ENCODE assay signal across 14 mouse cellular contexts in genomic region chr2:181154831-181155415, GRCm38 (mm10). TPM values are rescaled to one million over a fixed set of nuclear protein-coding genes. Genes with fewer than 3 reads are reported as not detected.
DNase-seq lines count a peak whose midpoint lies in the region; ATAC-seq and TF ChIP-seq lines count a peak whose summit lies in the region.
"Had no signal": no experiment of that assay in that cellular context is flagged by ENCODE, and none has a peak within 500 bp of the region (broad histone marks: within the 10 kb centered on the region; RNA-seq: fewer than 3 reads in every experiment).

No protein-coding gene starts in this region.

- peak overlapping the region; percentile 80; the same call in 1 of the 2 replicates for H3K9ac ChIP-seq in hindbrain, embryonic 15.5 days
- H3K9ac ChIP-seq in midbrain, postnatal 0 days (replicated peaks; ENCODE audit: low read length, poor library complexity, severe bottlenecking) = peak overlapping the region; percentile 36; the same call in 1 of the 2 replicates

- no peak for ATAC-seq in cerebellum, adult (ENCODE audit: insufficient number of reproducible peaks, low FRiP score, low TSS enrichment)
- no peak for ATAC-seq in hindbrain, embryonic 15.5 days (ENCODE audit: low FRiP score, low read depth)
- no peak for ATAC-seq in midbrain, postnatal 0 days (ENCODE audit: low FRiP score)

- TF ChIP-seq POLR2A in cerebellum, adult 2 months (IDR thresholded peaks at IDR 0.05; ENCODE audit: borderline replicate concordance, insufficient read depth, low read length) = no peak

- TF ChIP-seq CTCF in cerebellum, adult 2 months (IDR thresholded peaks at IDR 0.05; ENCODE audit: borderline replicate concordance, insufficient read depth, low read depth, low read length) = no peak
- no peak for TF ChIP-seq CTCF in midbrain, postnatal 0 days (IDR thresholded peaks at IDR 0.05)

- WGBS in cerebellum, adult 2 months = 21% methylated on average over 8 of the region's 8 CpGs
- 79% methylated on average over 8 of the region's 8 CpGs for WGBS in hindbrain, embryonic 15.5 days
- 89% methylated on average over 8 of the region's 8 CpGs for WGBS in hindbrain, embryonic 10.5 days
- 85% methylated on average over 8 of the region's 8 CpGs for WGBS in midbrain, postnatal 0 days

- peaks cover 21% of the 10 kb centered on the region for H3K36me3 ChIP-seq in hindbrain, embryonic 15.5 days
- H3K36me3 ChIP-seq in hindbrain, embryonic 10.5 days = no peaks in the 10 kb centered on the region
- peaks cover 31% of the 10 kb centered on the region for H3K36me3 ChIP-seq in midbrain, postnatal 0 days (ENCODE audit: insufficient read depth, low read length)

- peaks cover 47% of the 10 kb centered on the region for H3K4me1 ChIP-seq in cerebellum, adult 2 months (ENCODE audit: control insufficient read depth, insufficient read depth, low read length)
- peaks cover 52% of the 10 kb centered on the region for H3K4me1 ChIP-seq in hindbrain, embryonic 15.5 days (replicated peaks)
- H3K4me1 ChIP-seq in hindbrain, embryonic 10.5 days (replicated peaks) = peaks cover 28% of the 10 kb centered on the region
- peaks cover 39% of the 10 kb centered on the region for H3K4me1 ChIP-seq in midbrain, postnatal 0 days (ENCODE audit: insufficient read depth, low read length)

- peak overlapping the region; percentile 90 for H3K4me3 ChIP-seq in cerebellum, adult 2 months (replicated peaks; ENCODE audit: insufficient read depth, low read depth, low read length)
- peak overlapping the region; percentile 54 for H3K4me3 ChIP-seq in hindbrain, embryonic 15.5 days
- H3K4me3 ChIP-seq in hindbrain, embryonic 10.5 days = no peak overlapping the region
- peak overlapping the region; percentile 54 for H3K4me3 ChIP-seq in midbrain, postnatal 0 days (ENCODE audit: low read depth, low read length)

- H3K9me3 ChIP-seq in hindbrain, embryonic 15.5 days = no peaks in the 10 kb centered on the region
- H3K9me3 ChIP-seq in hindbrain, embryonic 10.5 days = no peaks in the 10 kb centered on the region
- H3K9me3 ChIP-seq in midbrain, postnatal 0 days (ENCODE audit: low read length) = no peaks in the 10 kb centered on the region

- no peaks in the 10 kb centered on the region for H3K27me3 ChIP-seq in cerebellum, adult 2 months (ENCODE audit: control insufficient read depth, insufficient read depth, low read length)
- no peaks in the 10 kb centered on the region; the same call in 1 of the 2 replicates for H3K27me3 ChIP-seq in hindbrain, embryonic 15.5 days
- peaks cover 89% of the 10 kb centered on the region for H3K27me3 ChIP-seq in hindbrain, embryonic 10.5 days (ENCODE audit: insufficient read depth, poor library complexity, severe bottlenecking)
- H3K27me3 ChIP-seq in midbrain, postnatal 0 days (ENCODE audit: insufficient read depth, low read length) = no peaks in the 10 kb centered on the region

- H3K4me2 ChIP-seq in hindbrain, embryonic 15.5 days = peak overlapping the region; percentile 78
- peak overlapping the region; percentile 92 for H3K4me2 ChIP-seq in midbrain, postnatal 0 days (ENCODE audit: low read depth, low read length, poor library complexity, severe bottlenecking)

- H3K27ac ChIP-seq in cerebellum, adult 2 months (ENCODE audit: insufficient read depth, low read length) = peak overlapping the region; percentile 50; the same call in 1 of the 2 replicates
- H3K27ac ChIP-seq in hindbrain, embryonic 15.5 days (replicated peaks) = no peak overlapping the region
- no peak overlapping the region for H3K27ac ChIP-seq in hindbrain, embryonic 10.5 days
- no peak overlapping the region for H3K27ac ChIP-seq in midbrain, postnatal 0 days (ENCODE audit: low read depth, low read length)

- DNase-seq in cerebellum, adult 2 months = peak; percentile 48 to 59
- no peak for DNase-seq in hindbrain, embryonic 10.5 days (ENCODE audit: low spot score)
- DNase-seq in gastrocnemius, postnatal 25 days = peak; percentile 38
- DNase-seq in midbrain, postnatal 0 days (ENCODE audit: low spot score) = no peak
- no peak for DNase-seq in ovary, postnatal 36 days (ENCODE audit: low spot score)
- no peak for DNase-seq in left cerebral cortex, adult 18-20 months (ENCODE audit: low spot score in 2 of 2)
- DNase-seq: kidney, postnatal 36 days had no signal

RNA-seq across cellular contexts. Expression of gene Eef1a2, which starts 1.9 kb away (rescaled TPM):
- 1,226 and 1,413 TPM in 2 replicates for polyA plus RNA-seq in cerebellum, adult 2 months (2012; rRNA removed)
- polyA plus RNA-seq in hindbrain, embryonic 15.5 days (2015; fragmentation: Nextera tagmentation; extraction: Ambion mirVana) = 13.5 and 14.5 TPM in 2 replicates
- 0.47 TPM in 1 of 2 replicates, not detected in the other for polyA plus RNA-seq in hindbrain, embryonic 10.5 days (2016; fragmentation: Nextera tagmentation; extraction: Ambion mirVana)
- total RNA-seq in gastrocnemius, postnatal 25 days (2021) = 1,000 to 10,000 TPM; 1,917 to 2,157 TPM
- 321 and 367 TPM in 2 replicates for total RNA-seq in midbrain, postnatal 0 days (2014; rRNA removed)
- polyA plus RNA-seq in midbrain, postnatal 0 days (2015; fragmentation: Nextera tagmentation; extraction: Ambion mirVana) = 23.1 and 23.3 TPM in 2 replicates
- total RNA-seq in left cerebral cortex, adult 18-20 months (2021) = 1,000 to 10,000 TPM; 1,361 to 1,429 TPM
- total RNA-seq: megakaryocyte, adult 5-6 weeks; MEL; neutrophil, adult 5-6 weeks had no signal
- polyA plus RNA-seq: liver, embryonic 16.5 days had no signal

RNA-seq across cellular contexts. Expression of gene Kcnq2, which starts 19.8 kb away (rescaled TPM):
- 115 and 125 TPM in 2 replicates for polyA plus RNA-seq in cerebellum, adult 2 months (2012; rRNA removed)
- polyA plus RNA-seq in hindbrain, embryonic 15.5 days (2015; fragmentation: Nextera tagmentation; extraction: Ambion mirVana) = 45.8 and 50.4 TPM in 2 replicates
- 5.4 and 15.5 TPM in 2 replicates for polyA plus RNA-seq in hindbrain, embryonic 10.5 days (2016; fragmentation: Nextera tagmentation; extraction: Ambion mirVana)
- not detected for total RNA-seq in gastrocnemius, postnatal 25 days (2021)
- 134 and 162 TPM in 2 replicates for total RNA-seq in midbrain, postnatal 0 days (2014; rRNA removed)
- 33.8 and 40.6 TPM in 2 replicates for polyA plus RNA-seq in midbrain, postnatal 0 days (2015; fragmentation: Nextera tagmentation; extraction: Ambion mirVana)
- total RNA-seq in left cerebral cortex, adult 18-20 months (2021) = 100 to 1,000 TPM; 264 to 274 TPM
- total RNA-seq: megakaryocyte, adult 5-6 weeks; neutrophil, adult 5-6 weeks had no signal

RNA-seq across cellular contexts. Expression of gene Ppdpf, which starts 32.1 kb away (rescaled TPM):
- polyA plus RNA-seq in cerebellum, adult 2 months (2012; rRNA removed) = 110 and 111 TPM in 2 replicates
- polyA plus RNA-seq in hindbrain, embryonic 15.5 days (2015; fragmentation: Nextera tagmentation; extraction: Ambion mirVana) = 398 and 410 TPM in 2 replicates
- 324 and 415 TPM in 2 replicates for polyA plus RNA-seq in hindbrain, embryonic 10.5 days (2016; fragmentation: Nextera tagmentation; extraction: Ambion mirVana)
- 10 to 100 TPM; 44.4 to 49.5 TPM for total RNA-seq in gastrocnemius, postnatal 25 days (2021)
- total RNA-seq in midbrain, postnatal 0 days (2014; rRNA removed) = 268 and 323 TPM in 2 replicates
- polyA plus RNA-seq in midbrain, postnatal 0 days (2015; fragmentation: Nextera tagmentation; extraction: Ambion mirVana) = 365 and 367 TPM in 2 replicates
- total RNA-seq in left cerebral cortex, adult 18-20 months (2021) = 10 to 100 TPM; 74.7 to 76.8 TPM

RNA-seq across cellular contexts. Expression of gene Ptk6, which starts 47.7 kb away (rescaled TPM):
- polyA plus RNA-seq in cerebellum, adult 2 months (2012; rRNA removed) = 0.03 and 0.07 TPM in 2 replicates
- polyA plus RNA-seq in hindbrain, embryonic 15.5 days (2015; fragmentation: Nextera tagmentation; extraction: Ambion mirVana) = not detected in 2 replicates
- polyA plus RNA-seq in hindbrain, embryonic 10.5 days (2016; fragmentation: Nextera tagmentation; extraction: Ambion mirVana) = not detected in 2 replicates
- not detected for total RNA-seq in gastrocnemius, postnatal 25 days (2021)
- 0.09 TPM in 1 of 2 replicates, not detected in the other for total RNA-seq in midbrain, postnatal 0 days (2014; rRNA removed)
- not detected in 2 replicates for polyA plus RNA-seq in midbrain, postnatal 0 days (2015; fragmentation: Nextera tagmentation; extraction: Ambion mirVana)
- total RNA-seq in left cerebral cortex, adult 18-20 months (2021) = not detected
- total RNA-seq: heart, postnatal 14 days; megakaryocyte, adult 5-6 weeks; MEL had no signal

RNA-seq across cellular contexts. Expression of gene Srms, which starts 58.1 kb away (rescaled TPM):
- polyA plus RNA-seq in cerebellum, adult 2 months (2012; rRNA removed) = 0.41 and 0.46 TPM in 2 replicates
- polyA plus RNA-seq in hindbrain, embryonic 15.5 days (2015; fragmentation: Nextera tagmentation; extraction: Ambion mirVana) = 0.18 and 0.20 TPM in 2 replicates
- polyA plus RNA-seq in hindbrain, embryonic 10.5 days (2016; fragmentation: Nextera tagmentation; extraction: Ambion mirVana) = 0.07 TPM in 1 of 2 replicates, not detected in the other
- total RNA-seq in gastrocnemius, postnatal 25 days (2021) = under 1 TPM; 0.20 to 0.24 TPM
- 0.11 TPM in 1 of 2 replicates, not detected in the other for total RNA-seq in midbrain, postnatal 0 days (2014; rRNA removed)
- 0.10 and 0.21 TPM in 2 replicates for polyA plus RNA-seq in midbrain, postnatal 0 days (2015; fragmentation: Nextera tagmentation; extraction: Ambion mirVana)
- total RNA-seq in left cerebral cortex, adult 18-20 months (2021) = under 1 TPM; 0.33 to 0.46 TPM
- total RNA-seq: megakaryocyte, adult 5-6 weeks; MEL had no signal

Comparison
In these comparisons a context has a peak if more than half of its experiments do, and no peak if none do; other contexts are left out.
1. DNase-seq: peak in cerebellum, adult 2 months (2 of 2) and gastrocnemius, postnatal 25 days (single experiment); none in hindbrain, embryonic 10.5 days (single experiment), midbrain, postnatal 0 days (single experiment), ovary, postnatal 36 days (single experiment) and left cerebral cortex, adult 18-20 months (0 of 2).
2. RNA of gene Eef1a2, which starts 1.9 kb away (polyA plus RNA-seq): 1,226 to 1,413 TPM in cerebellum, adult 2 months; 23.1 to 23.3 TPM in midbrain, postnatal 0 days, 13.5 to 14.5 TPM in hindbrain, embryonic 15.5 days and 0.47 TPM in hindbrain, embryonic 10.5 days; every median in the first group is over 10 times any median in the second.